Mouse (Mus musculus): ENCODE measurements at regions not wholly inside any gene's neighbourhood (a gene's known extent, or its start where the extent isn't known, plus 50 kb on each side); places are given as distances from the start of the nearest gene placed in this dataset.
"Not testable (repeated sequence)": the region's sequence is repeated elsewhere in the genome, so short reads cannot be mapped to it uniquely, and the experiment has no call there.

- DNase-seq (ENCODE audit: low spot score in 2 of 2) = no peak
Observed at GRCm38 (mm10) chr6:69932297-69932696, 859.7 kb downstream of the Rpia start.

GRCm38 (mm10) chr6:69914781-69915180, 877.3 kb downstream of the Rpia start:
- DNase-seq (ENCODE audit: low spot score in 2 of 2) = no peak

- DNase-seq (ENCODE audit: low spot score in 2 of 2) = no peak
Observed at GRCm38 (mm10) chr6:69879286-69879685, 912.7 kb downstream of the Rpia start.

GRCm38 (mm10) chr6:69858631-69859030, 933.4 kb downstream of the Rpia start:
- DNase-seq (ENCODE audit: low spot score in 2 of 2) = not testable (repeated sequence)

- DNase-seq (ENCODE audit: low spot score in 2 of 2) = not testable (repeated sequence)
Observed at GRCm38 (mm10) chr6:69828640-69829039, 963.4 kb downstream of the Rpia start.

GRCm38 (mm10) chr6:69814972-69815371, 977.1 kb downstream of the Rpia start:
- peak in 1 of 2 experiments; percentile 10 for DNase-seq (ENCODE audit: low spot score in 2 of 2)

GRCm38 (mm10) chr6:69814373-69814772, 977.7 kb downstream of the Rpia start:
- DNase-seq (ENCODE audit: low spot score in 2 of 2) = peak in 1 of 2 experiments; percentile 11

GRCm38 (mm10) chr6:69780330-69780729, 1011.7 kb downstream of the Rpia start:
- DNase-seq (ENCODE audit: low spot score in 2 of 2) = not testable (repeated sequence)

- not testable (repeated sequence) for DNase-seq (ENCODE audit: low spot score in 2 of 2)
Observed at GRCm38 (mm10) chr6:69777322-69777721, 1014.7 kb downstream of the Rpia start.

- no peak for DNase-seq (ENCODE audit: low spot score in 2 of 2)
Observed at GRCm38 (mm10) chr6:69764861-69765260, 1027.2 kb downstream of the Rpia start.

- peak in 1 of 2 experiments; percentile 58 for DNase-seq (ENCODE audit: low spot score in 2 of 2)
Observed at GRCm38 (mm10) chr6:69758618-69759017, 1033.4 kb downstream of the Rpia start.

- no peak for DNase-seq (ENCODE audit: low spot score in 2 of 2)
Observed at GRCm38 (mm10) chr6:69739002-69739625, 1052.9 kb downstream of the Rpia start.

- peak; percentile 45 to 60 for DNase-seq (ENCODE audit: low spot score in 2 of 2)
Observed at GRCm38 (mm10) chr6:69732866-69733265, 1059.2 kb downstream of the Rpia start.

- DNase-seq (ENCODE audit: low spot score in 2 of 2) = no peak
Observed at GRCm38 (mm10) chr6:69726362-69726761, 1065.7 kb downstream of the Rpia start.

- not testable (repeated sequence) for DNase-seq (ENCODE audit: low spot score in 2 of 2)
Observed at GRCm38 (mm10) chr6:69702813-69703212, 1089.2 kb downstream of the Rpia start.

- no peak for DNase-seq (ENCODE audit: low spot score in 2 of 2)
Observed at GRCm38 (mm10) chr6:69681172-69681571, 1110.9 kb downstream of the Rpia start.

- DNase-seq (ENCODE audit: low spot score in 2 of 2) = not testable (repeated sequence)
Observed at GRCm38 (mm10) chr6:69662426-69662825, 1129.6 kb downstream of the Rpia start.

Measured in spleen, postnatal 4 days (tissue).